Mouse (Mus musculus): ENCODE results near the gene Galnt10. TPM values are rescaled to one million over a fixed set of nuclear protein-coding genes. Genes with fewer than 3 reads are reported as not detected.
"Not testable (repeated sequence)": the region's sequence is repeated elsewhere in the genome, so short reads cannot be mapped to it uniquely, and the experiment has no call there.

Galnt10 gene
- total RNA-seq, 4 experiments from 2014 or later = 7.2 to 9.4 (median 8.6) TPM

DNA sequence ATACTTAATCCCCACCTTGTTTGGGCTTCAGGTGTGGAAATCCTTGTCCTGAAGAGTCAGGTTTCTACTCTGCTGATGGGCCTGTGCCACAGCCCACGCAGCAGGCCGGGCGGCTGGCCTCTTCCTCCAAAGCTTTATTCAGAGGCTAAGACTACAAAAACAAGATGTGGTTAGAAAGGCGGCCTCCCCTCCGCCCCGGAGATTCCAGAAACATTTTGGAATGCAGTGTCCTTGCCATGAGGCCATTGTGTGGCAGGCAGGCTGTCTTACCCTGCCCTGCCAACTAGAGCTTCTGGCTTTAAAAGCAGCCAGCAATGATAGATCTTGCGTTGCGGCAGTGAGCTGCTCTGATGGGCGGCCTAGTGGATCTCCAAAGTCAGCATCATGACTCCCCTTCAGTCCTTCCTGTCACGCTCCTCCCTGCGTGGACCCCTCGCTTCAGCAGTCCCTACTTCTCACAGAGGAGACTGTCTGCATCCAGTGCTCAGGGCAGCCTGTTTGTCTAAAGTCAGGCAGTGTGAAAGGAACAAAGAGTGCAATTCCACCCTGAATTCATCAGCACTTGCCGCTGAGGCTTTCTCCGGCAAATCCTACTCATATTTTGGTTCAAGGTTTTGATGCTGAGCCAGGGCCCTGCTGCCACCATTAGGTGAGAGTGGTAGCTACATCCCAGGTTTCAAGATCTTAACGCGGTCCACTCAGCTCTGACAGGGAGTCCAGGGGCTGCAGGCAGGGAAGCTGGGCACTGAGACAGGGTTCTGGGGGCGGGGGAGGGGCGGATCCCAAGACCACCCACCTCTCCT lies 141.6 kb downstream of the Galnt10 start:
- DNase-seq (ENCODE audit: low spot score in 2 of 2) = peak; percentile 19 to 40

DNA sequence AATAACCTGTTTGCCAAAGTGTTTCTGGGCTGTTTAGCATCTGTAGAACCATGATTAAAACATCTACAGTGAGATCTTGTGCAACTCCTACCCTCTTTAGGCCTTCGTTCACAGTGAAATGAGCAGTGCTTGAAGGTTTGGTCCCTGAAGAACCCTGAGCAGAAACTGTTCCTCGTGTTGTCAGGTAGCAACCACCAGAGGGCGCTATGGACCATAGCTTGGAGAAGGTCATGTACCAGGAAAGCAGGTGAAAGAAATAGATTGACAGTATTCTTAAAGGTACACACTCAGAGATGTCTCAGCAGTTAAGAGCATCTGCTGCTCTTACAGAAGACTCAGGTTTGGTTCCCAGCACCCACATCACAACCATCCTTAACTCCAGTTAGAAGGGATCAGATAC lies 142.7 kb downstream of the Galnt10 start:
- DNase-seq (ENCODE audit: low spot score in 2 of 2) = no peak

DNA sequence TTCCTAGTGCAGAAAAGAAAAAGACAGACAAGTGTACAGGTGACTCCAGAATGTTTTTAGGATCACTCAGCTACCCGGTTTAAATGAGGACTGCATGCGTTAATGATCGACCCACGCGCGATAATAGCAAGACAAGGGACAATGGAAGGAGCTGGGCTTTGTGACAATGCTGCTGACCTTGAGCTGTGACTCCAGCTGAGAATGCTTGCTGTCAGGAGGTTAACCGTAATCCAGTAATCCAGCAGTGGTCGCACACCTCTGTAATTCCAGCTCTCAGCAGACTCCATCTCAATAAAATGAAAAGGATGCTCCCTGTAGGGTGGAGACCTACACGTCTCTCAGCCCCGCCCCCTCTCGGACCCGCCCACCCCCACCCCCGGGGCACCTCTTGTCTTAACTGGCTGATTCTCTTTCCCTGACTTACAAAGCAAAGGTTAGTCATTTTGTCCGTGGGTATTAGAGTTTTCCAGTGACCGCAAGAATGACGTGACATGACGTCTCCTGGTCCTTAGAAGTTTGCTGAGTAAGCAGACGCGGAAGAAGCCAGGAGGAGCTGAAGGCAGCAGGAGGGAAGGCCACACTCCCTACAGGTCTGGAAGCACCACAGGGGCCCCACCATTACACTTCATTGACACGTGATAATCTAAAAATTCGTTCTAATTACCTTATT lies 145.8 kb downstream of the Galnt10 start:
- DNase-seq (ENCODE audit: low spot score in 2 of 2) = no peak

DNA sequence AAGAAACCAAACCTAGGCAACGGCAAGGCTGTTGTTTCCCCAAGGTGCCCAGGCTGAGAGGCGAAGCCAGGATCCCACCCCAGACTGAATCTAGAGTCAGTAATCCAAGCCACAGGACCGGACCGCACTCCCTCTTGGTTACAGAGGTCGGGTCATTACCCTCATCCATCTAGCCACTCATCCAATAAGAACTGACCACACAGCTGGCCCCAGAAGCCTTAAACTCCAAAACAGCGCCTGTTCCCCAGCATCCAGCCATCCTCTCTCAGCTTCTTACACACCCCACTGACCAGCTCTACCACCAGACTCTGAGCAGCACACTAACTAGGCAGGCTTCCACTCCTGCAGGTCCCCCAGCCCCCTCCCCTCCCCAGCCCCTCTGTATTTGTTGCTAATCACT lies 149.8 kb downstream of the Galnt10 start:
- no peak for DNase-seq (ENCODE audit: low spot score in 2 of 2)

DNA sequence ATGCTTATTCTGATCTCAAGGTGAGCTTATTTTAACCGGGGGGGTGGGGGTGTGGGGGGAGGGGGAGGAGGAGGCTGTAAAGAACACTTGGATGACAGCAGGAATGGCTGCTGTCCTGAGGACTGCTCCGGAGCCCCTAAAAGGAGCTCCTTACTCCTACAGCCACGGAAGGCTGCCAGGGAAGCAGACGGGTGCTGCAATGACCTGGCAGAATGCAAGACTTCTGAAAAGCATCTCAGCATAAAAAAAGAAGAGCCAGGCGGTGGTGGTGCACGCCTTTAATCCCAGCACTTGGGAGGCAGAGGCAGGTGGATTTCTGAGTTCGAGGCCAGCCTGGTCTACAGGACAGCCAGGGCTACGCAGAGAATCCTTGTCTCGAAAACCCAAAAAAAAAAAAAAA lies 152.6 kb downstream of the Galnt10 start:
- no peak for DNase-seq (ENCODE audit: low spot score in 2 of 2)

DNA sequence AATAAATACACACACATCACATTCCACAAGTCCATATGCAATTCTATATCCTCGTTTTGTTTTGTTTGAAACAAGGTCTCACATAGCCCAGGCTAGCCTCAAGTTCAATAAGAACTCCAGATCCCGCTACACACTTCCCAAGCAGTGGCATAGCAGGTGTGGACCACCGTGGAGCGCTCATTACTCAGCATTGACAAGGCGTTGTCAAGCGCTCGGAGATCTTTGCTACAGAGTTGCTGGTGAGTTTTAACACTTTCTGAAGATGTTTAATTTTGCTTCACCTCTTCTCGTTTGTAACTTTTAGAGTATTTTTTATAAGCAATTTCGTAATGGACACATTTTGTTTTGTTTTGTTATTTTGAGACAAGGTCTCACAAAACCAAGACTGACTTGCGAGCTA lies 154.2 kb downstream of the Galnt10 start:
- no peak for DNase-seq (ENCODE audit: low spot score in 2 of 2)

DNA sequence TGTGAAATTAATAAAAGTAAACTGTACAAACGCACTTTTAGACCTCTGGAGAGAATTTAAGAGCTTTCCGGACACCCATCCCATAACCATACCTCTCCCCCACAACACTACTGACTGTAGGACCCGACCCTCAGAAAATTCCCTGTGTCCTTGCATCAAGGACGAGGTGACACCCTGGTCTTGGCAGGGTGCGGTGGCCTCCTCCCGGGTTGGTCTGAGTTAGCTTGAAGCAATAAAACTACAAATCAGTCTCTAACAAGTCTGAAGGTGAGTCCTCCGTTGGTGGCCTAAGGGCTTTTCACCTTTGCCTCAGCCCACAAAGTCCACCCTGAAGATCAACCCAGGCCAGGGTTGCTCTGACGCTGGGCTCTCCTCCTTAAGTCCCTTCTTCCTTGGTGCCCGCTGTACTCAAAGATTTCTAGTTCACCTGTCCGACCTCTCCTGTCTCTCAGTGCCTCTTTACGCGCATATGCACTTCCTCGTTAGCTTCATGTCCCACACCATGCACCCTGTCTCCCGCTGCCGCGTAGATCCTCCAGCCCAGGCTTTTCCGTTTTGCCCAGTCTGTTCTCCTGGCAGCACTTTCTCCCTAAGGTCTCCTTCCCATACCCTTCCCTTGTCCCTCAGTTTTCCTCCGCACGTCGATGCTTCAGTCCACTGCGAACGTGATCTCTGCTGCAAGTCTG lies 155.2 kb downstream of the Galnt10 start:
- no peak for DNase-seq (ENCODE audit: low spot score in 2 of 2)

DNA sequence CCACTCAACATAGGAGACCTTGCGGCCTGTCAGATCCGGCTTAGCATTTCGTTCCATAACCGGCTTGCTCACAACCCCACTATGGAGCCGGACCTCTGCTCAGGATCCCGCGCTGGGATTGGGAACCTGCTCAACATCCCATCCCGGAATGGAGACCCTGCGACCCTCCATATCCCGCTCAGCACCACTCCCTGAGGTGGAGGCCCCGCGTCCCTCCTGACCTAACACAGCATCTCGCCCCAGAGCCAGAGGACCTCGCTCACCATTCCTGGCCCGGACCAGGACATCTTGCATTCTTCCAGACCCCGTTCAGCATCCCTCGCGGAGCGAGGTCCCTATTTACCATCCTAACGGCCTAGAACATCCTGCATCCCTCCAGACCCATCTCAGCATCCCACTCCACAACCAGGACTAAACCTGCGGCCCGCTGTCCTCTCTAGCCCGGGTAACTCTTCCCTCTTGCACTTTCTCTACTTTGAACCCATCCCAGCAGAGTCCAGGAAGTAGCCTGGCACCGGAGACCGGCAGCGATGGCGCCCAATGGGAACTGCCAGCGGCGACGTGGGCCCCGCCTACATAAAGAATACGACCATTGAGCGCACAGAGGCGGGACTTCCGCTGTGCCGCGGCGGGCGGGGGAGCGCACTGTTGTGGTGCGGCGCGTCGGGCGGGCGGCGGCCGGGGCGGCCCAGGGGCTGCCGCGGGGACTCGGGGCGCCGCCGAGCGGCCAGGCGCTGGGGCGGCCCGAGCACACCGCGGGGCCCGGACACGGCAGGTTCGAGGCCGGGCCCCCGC lies 155.9 kb downstream of the Galnt10 start, which contains the start of gene Sap30l:
Gene Sap30l, plus strand, starts transcription at position 667 of the 795 bp plus-strand sequence.
- peak; percentile 94 for DNase-seq (ENCODE audit: low spot score in 2 of 2)

DNA sequence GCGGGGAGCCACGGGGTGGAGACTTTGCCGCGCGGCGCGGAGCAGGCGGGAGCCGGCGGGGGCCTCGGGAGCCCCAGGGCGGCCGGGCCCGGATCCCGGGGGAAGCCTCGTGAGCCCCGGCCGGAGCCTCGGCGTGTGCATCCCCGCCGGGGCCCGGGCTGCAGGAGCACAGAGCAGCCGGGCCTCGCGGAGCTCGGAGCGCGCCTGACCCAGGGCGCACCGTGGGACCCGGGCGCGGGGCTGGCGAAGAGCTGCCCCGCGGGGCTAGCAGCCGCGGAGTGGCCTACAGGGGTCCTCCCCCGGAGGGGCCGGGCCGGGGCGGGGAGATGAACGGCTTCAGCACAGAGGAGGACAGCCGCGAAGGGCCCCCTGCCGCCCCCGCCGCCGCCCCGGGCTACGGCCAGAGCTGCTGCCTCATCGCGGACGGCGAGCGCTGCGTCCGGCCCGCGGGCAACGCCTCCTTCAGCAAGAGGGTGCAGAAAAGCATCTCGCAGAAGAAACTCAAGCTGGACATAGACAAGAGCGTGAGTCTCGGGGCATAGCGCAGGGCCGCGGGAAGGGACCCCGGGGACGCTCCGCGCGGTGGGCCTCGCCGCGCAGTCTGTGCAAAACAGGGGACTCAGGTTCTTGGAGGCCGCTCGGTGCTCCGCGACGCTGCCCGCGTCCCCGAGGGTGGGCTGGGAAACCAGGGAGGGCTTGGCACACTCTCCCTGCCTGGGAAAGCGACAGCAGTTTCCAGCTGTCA lies 156.7 kb downstream of the Galnt10 start:
- peak in 1 of 2 experiments; percentile 26 for DNase-seq (ENCODE audit: low spot score in 2 of 2)

DNA sequence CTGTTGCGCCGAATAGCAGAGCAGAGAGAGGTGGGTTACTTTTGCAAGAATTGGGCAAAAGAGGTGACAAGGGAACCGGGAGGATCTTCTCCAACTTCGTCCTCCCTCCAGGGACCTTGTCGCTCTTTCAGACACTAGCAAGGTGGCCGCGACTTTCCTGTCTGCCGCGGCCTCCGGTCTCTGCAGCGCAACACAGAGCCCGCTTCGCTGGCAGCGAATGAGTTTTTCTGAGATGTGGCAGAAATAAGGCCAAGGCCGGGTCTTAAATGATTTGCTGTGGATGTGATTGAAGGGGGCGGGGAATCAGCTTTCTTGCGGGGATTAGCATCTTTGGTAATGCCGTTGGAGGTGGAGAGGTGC lies 157.2 kb downstream of the Galnt10 start:
- DNase-seq (ENCODE audit: low spot score in 2 of 2) = no peak

DNA sequence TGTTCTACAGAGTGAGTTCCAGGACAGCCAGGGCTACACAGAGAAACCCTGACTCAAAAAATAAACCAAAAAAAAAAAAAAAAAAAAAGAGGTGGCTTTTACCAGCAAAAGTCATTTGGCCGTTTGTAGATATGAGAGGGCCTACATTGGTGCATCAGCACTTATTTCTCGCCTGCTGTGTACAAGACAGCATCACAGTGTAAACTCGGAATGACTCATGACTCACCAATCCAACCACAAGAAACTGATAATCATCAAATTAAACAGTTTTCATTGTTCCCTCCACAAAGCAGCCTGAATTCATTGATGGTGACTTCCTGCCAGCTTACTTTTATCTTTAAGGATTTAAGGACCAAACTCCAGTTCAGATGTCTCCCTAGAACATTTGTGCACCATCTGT lies 159.8 kb downstream of the Galnt10 start:
- no peak for DNase-seq (ENCODE audit: low spot score in 2 of 2)

DNA sequence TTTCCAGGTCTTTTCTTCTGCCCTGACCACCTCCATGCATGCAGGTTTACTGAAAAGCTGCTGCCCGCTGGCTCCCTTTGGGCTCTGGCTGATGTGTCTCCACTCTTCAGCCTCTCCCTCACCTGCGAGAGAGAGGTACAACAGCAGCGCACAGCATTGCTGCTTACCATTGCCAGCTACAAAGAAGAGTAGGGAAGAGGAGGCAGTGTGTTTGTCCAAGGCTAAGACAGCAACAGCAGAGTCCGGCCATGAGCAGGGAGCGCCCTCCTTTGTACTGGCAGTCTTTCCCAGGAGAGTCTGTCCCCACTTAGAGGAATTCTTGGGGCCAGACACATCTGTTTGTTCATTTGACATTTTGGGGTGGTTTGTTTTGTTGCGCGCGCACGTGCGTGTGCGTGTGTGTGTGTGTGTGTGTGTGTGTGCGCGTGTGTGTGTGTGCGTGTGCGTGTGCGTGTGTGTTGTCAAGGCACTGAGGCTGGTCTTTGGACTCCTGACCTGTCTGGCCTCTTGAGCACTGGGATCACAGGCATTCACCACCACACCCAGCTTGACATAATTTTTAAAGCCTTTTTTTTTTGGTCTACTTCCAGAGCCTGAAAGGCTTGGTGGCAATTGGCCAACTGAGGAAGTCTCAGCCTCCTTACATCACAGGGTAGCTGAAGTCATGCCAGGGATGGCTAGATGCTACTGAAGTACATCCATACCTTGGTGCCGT lies 163.9 kb downstream of the Galnt10 start:
- DNase-seq (ENCODE audit: low spot score in 2 of 2) = no peak

DNA sequence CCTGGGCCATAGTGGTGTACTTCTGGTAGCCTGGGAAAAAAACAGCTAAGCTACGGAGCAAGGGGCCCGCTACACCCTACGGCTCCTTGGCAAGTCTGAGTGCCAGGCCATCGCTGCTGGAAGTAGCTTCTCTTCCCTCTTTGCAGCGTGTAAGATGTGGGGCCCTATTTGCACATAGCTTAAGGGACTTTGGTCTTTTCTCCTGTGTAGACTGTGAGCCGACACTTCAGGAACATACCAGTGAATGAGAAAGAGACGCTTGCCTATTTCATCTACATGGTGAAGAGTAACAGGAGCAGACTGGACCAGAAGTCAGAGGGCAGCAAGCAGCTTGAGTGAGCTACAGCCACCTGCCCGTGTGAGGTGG lies 164.5 kb downstream of the Galnt10 start:
- DNase-seq (ENCODE audit: low spot score in 2 of 2) = no peak

DNA sequence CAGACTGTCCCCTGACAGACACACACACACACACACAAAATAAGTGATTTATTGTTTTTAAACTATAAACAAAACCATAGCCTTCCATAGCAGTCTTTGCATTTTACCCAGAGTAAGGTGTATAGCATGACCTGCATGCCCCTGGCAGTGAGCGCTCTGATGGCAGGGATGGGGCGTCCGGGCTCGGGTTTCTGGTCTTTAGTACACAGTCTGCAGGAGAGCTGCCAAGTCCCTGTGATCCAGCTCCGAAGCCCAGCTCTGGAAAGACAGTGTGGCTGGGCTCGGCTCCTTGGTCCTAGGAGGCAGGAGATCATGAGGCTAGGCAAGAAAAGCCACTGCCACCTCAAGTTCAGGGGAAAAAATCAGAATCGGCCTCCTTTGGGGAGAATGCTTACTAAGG lies 165.8 kb downstream of the Galnt10 start:
- no peak for DNase-seq (ENCODE audit: low spot score in 2 of 2)

DNA sequence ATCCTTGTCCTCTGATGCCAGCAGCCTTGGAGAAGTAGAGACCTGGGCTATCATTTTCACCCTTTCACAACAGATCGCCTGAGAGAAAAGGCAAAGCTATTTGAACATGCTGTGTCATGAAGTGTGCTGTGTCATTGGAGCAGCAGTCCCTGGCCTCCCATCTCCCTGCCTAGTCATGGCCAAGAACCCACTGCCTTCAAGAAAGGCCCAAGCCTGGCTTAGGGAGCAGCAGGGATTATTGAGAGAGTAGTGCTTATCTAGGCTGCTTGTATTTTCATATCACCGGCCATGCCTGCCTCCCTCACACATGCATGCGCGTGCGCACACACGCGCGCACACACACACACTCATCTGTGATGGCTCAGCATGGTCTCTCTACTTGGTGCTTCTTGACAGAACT lies 167.0 kb downstream of the Galnt10 start:
- DNase-seq (ENCODE audit: low spot score in 2 of 2) = no peak

DNA sequence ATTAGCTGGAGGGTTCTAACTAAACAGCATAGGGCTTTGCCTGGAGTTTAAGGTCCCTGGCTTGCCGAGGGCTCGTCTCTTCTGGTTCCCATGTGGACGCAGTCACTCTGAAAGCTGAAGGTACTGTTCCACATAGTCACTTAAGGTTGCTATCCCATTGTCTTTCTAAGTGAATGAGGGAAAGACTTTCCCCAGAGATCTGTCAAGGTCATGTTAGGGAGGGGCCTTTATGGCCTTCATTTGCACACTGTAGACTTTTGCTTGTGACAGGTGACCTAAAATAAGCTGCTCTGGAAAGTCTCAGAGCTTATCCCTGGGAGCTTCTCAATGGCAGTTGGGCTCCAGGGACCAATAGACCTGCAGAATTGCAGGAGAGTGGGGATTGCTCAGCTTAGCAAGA lies 168.4 kb downstream of the Galnt10 start:
- no peak for DNase-seq (ENCODE audit: low spot score in 2 of 2)

DNA sequence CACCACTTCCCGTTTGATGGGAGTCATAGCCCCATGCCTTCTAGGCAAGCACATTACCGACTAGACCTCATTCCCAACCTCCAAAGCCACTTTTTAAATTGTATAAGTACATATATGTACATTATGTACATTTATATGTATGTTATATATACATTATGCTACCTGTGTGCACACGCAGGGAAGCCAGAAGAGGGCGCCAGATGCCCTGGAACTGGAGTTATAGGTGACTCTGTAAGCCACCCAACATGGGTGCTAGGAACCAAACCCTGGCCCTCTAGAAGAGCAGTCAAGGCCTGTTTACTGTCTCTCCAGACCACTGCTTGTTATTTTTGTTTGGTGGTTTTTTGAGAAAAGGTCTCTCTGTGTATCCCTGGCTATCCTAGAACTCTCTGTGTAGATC lies 172.9 kb downstream of the Galnt10 start:
- DNase-seq (ENCODE audit: low spot score in 2 of 2) = no peak

DNA sequence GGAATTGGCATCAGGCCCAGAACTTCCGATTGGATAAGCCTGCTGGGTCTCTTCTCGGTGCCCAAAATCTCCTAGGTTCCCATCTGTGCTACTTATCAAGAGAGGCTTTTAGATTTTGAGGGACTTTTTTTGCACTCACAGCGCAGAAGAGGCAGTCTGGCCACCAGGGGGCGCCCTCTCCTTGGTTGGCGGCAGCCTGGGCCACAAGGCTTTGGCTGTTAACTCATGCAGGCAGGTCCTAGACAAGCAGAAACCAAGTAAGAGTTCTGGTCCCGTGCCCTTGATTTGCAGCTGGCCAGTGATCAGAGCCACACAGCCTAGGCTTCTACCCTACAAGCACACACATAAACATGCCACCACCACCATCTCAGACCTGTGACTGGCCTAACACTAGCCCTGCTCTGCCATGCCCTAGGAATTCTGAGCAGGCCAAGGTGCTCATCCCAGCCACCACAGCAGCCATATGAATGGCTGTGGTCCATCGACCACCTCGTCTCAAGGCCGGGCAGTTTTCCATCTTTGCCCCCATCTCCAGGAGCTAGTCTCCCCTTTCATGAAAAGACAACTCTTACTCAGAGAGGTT lies 174.8 kb downstream of the Galnt10 start:
- peak; percentile 39 to 68 for DNase-seq (ENCODE audit: low spot score in 2 of 2)

DNA sequence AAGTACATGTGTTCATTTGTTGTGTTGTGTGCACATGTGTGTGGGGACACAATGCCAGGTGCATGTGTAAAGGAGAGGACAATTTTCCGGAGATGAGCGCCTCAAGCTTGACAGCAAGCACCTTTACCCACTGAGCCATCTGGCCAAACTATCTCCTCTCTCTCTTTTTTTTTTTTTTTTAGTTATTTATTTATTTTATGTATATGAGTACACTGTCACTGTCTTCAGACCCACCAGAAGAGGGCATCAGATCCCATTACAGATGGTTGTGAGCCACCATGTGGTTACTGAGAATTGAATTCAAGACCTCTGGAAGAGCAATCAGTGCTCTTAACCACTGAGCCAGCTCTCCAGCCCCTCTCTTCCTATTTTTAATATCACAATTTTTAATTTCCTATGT lies 177.9 kb downstream of the Galnt10 start:
- not testable (repeated sequence) for DNase-seq (ENCODE audit: low spot score in 2 of 2)

DNA sequence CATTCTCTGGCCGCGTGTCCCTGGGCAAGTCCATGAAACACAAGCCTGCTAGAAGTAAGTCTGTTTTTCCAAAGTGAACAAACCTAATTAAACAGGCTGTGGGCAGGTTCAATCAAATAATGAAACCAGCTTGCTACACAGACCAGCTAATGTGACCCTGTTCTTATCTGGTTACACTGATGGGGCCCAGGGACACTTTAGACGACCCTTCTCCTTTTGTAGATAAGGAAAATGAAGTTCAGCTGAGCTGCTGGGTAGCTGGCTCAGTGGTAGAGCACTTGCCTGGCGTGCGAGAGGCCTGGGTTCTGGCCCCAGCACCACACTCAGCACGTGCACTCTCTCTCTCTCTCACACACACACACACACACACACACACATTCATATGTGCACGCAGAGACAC lies 178.5 kb downstream of the Galnt10 start:
- no peak for DNase-seq (ENCODE audit: low spot score in 2 of 2)
